In the genomic region with DNA sequence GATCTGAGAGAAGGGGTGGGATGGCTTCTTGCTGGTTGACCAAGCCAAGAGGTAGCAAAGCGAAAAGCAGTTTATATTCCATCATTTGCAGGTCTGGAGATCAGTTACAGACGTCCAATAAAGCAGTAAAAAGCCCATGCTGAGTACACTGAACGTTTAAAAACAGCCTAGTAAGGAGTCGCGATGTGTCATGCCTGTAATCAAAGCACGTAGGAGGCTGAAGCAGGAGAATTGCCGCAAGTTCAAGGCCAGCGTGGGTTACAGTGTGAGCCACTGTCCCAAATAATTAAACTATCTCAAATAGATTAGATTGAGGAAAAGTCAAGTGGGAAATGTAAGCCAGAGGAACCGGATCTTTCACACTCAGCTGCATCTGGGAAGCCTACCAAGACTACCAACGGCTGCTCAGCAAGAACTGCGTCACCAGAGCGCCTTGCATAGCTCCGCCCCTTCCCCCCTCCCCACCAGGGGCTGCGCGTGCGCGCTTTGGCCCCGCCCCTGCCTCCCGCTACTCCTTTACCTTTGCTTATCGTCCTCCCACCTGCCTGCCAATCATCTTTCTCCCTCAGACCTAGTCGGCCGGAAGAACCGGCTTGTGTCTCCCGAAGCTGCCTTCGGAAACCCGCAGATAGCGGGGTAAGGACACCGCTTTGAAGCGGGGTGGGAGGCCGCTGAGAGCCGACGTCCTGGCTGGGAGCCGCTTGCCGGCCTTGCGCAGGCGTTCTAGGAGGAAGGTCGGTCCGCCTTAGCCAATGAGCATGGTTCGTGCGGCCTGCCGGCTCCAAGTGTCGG, we compare ENCODE assay signal across 8 mouse cellular contexts. TPM values are rescaled to one million over a fixed set of nuclear protein-coding genes. Genes with fewer than 3 reads are reported as not detected.
DNase-seq lines count a peak whose midpoint lies in the region; ATAC-seq lines count a peak whose summit lies in the region.

A gene (plus strand): TSS at position 487 of the 792 bp plus-strand sequence.

- H3K27me3 ChIP-seq in hindbrain, embryonic 14.5 days (ENCODE audit: control insufficient read depth, insufficient read depth, low read length): no peaks in the 10 kb centered on the region

- H3K36me3 ChIP-seq in hindbrain, embryonic 14.5 days (replicated peaks; ENCODE audit: control insufficient read depth, insufficient read depth): peaks cover 13% of the 10 kb centered on the region

- H3K4me3 ChIP-seq in hindbrain, embryonic 14.5 days (replicated peaks; ENCODE audit: low read length): peak within 1 kb of the TSS; percentile 62

- 7% methylated on average over 42 of the region's 42 CpGs for WGBS in hindbrain, embryonic 14.5 days

- H3K27ac ChIP-seq in hindbrain, embryonic 14.5 days: peak within 1 kb of the TSS; percentile 91

- ATAC-seq in hindbrain, embryonic 14.5 days (ENCODE audit: low FRiP score): peak; percentile 99

- peaks cover 12% of the 10 kb centered on the region for H3K4me1 ChIP-seq in hindbrain, embryonic 14.5 days (replicated peaks; ENCODE audit: control insufficient read depth, insufficient read depth, low read length)

- peak within 1 kb of the TSS; percentile 80 for H3K9ac ChIP-seq in hindbrain, embryonic 14.5 days

- H3K9me3 ChIP-seq in hindbrain, embryonic 14.5 days (ENCODE audit: control insufficient read depth, low read length): no peaks in the 10 kb centered on the region

- DNase-seq in R1 (ENCODE audit: low read depth, low spot score): peak; percentile 94
- DNase-seq in cerebellum, postnatal 25 days: peak; percentile 96 to 98
- DNase-seq in frontal cortex, postnatal 25 days (ENCODE audit: low spot score in 2 of 2): peak; percentile 80
- peak; percentile 93 for DNase-seq in hindbrain, embryonic 14.5 days (ENCODE audit: low spot score)
- peak; percentile 91 to 93 for DNase-seq in layer of hippocampus, postnatal 36 days
- peak; percentile 95 for DNase-seq in lung, postnatal 36 days
- DNase-seq in retina, postnatal 1 day: peak; percentile 94
- DNase-seq in urinary bladder, adult 18-20 months (ENCODE audit: low spot score in 2 of 2): peak; percentile 85 to 90

- peak within 1 kb of the TSS; percentile 84 for H3K4me2 ChIP-seq in hindbrain, embryonic 14.5 days (replicated peaks)

RNA-seq across cellular contexts. Expression of the gene that starts here (rescaled TPM):
- polyA plus RNA-seq in hindbrain, embryonic 14.5 days (2014; fragmentation: Nextera tagmentation; extraction: Ambion mirVana): 8.3 and 10.2 TPM in 2 replicates
- 10 to 100 TPM; 20.0 to 21.7 TPM for total RNA-seq in layer of hippocampus, postnatal 36 days (2021)

Comparison
In these comparisons a context has a peak if more than half of its experiments do, and no peak if none do; other contexts are left out.
1. Peak in every context shown above with its lines: DNase-seq, ATAC-seq, H3K4me3 ChIP-seq and H3K27ac ChIP-seq.